Mouse (Mus musculus) layer of hippocampus, adult 9-10 months (tissue): ENCODE data around the gene Ect2.

ENCODE experiments used
- DNase-seq: peaks from one replicate; pipeline ENCODE4 v3.0.0; 2022; ENCODE audit warnings: low spot score

Ect2 gene

GRCm38 (mm10) chr3:27156594-27156949 lies 2.9 kb upstream of the Ect2 start:
- no peak for DNase-seq

GRCm38 (mm10) chr3:27155856-27156593 lies 2.3 kb upstream of the Ect2 start:
- DNase-seq = no peak

- no peak for DNase-seq
These were observed 1.6 kb upstream of the Ect2 start for GRCm38 (mm10) chr3:27155051-27155855.

GRCm38 (mm10) chr3:27154280-27154679 lies 602 bp upstream of the Ect2 start:
- DNase-seq = no peak

GRCm38 (mm10) chr3:27153191-27153671 lies 447 bp downstream of the Ect2 start:
- no peak for DNase-seq

GRCm38 (mm10) chr3:27145733-27146132 lies 7.9 kb downstream of the Ect2 start:
- DNase-seq = no peak

- DNase-seq = no peak
These were observed 10.1 kb downstream of the Ect2 start for GRCm38 (mm10) chr3:27143570-27143969.

GRCm38 (mm10) chr3:27140101-27140500 lies 13.6 kb downstream of the Ect2 start:
- no peak for DNase-seq

GRCm38 (mm10) chr3:27121864-27122450 lies 31.7 kb downstream of the Ect2 start:
- no peak for DNase-seq

- no peak for DNase-seq
These were observed 32.7 kb downstream of the Ect2 start for GRCm38 (mm10) chr3:27120932-27121331.

GRCm38 (mm10) chr3:27118227-27118626 lies 35.5 kb downstream of the Ect2 start:
- no peak for DNase-seq

- DNase-seq = peak; percentile 35
These were observed 42.8 kb downstream of the Ect2 start for GRCm38 (mm10) chr3:27110860-27111259.

GRCm38 (mm10) chr3:27109109-27109508 lies 44.6 kb downstream of the Ect2 start:
- no peak for DNase-seq

GRCm38 (mm10) chr3:27107142-27107541 lies 46.5 kb downstream of the Ect2 start:
- no peak for DNase-seq

- DNase-seq = no peak
These were observed 50.7 kb downstream of the Ect2 start for GRCm38 (mm10) chr3:27102965-27103364.

GRCm38 (mm10) chr3:27098633-27099032 lies 55.0 kb downstream of the Ect2 start:
- no peak for DNase-seq

- no peak for DNase-seq
These were observed 67.5 kb downstream of the Ect2 start for GRCm38 (mm10) chr3:27086221-27086620.

- DNase-seq = no peak
These were observed 72.2 kb downstream of the Ect2 start for GRCm38 (mm10) chr3:27081229-27082060.

- DNase-seq = no peak
These were observed 73.5 kb downstream of the Ect2 start for GRCm38 (mm10) chr3:27080061-27080770.

GRCm38 (mm10) chr3:27073884-27074283 lies 79.8 kb downstream of the Ect2 start:
- no peak for DNase-seq

- no peak for DNase-seq
These were observed 82.0 kb downstream of the Ect2 start for GRCm38 (mm10) chr3:27071706-27072105.
